ENCODE assay signal across 8 mouse cellular contexts in genomic region chr17:46282483-46283123, GRCm38 (mm10). TPM values are rescaled to one million over a fixed set of nuclear protein-coding genes. Genes with fewer than 3 reads are reported as not detected.
DNase-seq lines count a peak whose midpoint lies in the region.

Gene Tjap1, minus strand, starts transcription at chr17:46283026.

- intact Hi-C loops in left cerebral cortex, postnatal 25 days (cut with DNase I), result loop anchor here (2.0 kb wide), 1 partner anchor 14 kb away; the partner anchor contains the start of gene Dlk2

- peak; percentile 94 for DNase-seq in adrenal gland, adult 2 months
- DNase-seq in embryo, embryonic 10 days (ENCODE audit: low spot score), result peak; percentile 82
- DNase-seq in gastrocnemius, postnatal 10 days, result peak; percentile 89
- DNase-seq in hindlimb bud, embryonic 11.5 days (ENCODE audit: extremely low spot score, low read depth, low spot score), result peak; percentile 46
- peak; percentile 81 to 88 for DNase-seq in left cerebral cortex, postnatal 25 days (ENCODE audit: low spot score in 2 of 2)
- peak; percentile 88 for DNase-seq in mesoderm, embryonic 11.5 days (ENCODE audit: low read depth, low spot score)
- DNase-seq in right cerebral cortex, postnatal 25 days, result peak; percentile 86
- peak; percentile 88 for DNase-seq in urinary bladder, postnatal 4 days (ENCODE audit: low spot score in 2 of 2)

RNA-seq across cellular contexts. Expression of gene Tjap1, which starts in this region (rescaled TPM):
- total RNA-seq in adrenal gland, adult 2 months (2021), result 10 to 100 TPM; 44.8 to 51.4 TPM
- 85.3 and 98.6 TPM in 2 replicates for polyA plus RNA-seq in adrenal gland, adult 2 months (2012; rRNA removed)
- 10 to 100 TPM; 42.3 to 64.0 TPM for total RNA-seq in gastrocnemius, postnatal 10 days (2021)
- total RNA-seq in left cerebral cortex, postnatal 25 days (2021), result 10 to 100 TPM; 43.9 to 44.9 TPM

Comparison
In these comparisons a context has a peak if more than half of its experiments do, and no peak if none do; other contexts are left out.
1. Peak in every context shown above with its lines: DNase-seq.